Mouse (Mus musculus): ENCODE results near the gene Acbd6.

Acbd6 gene

DNA sequence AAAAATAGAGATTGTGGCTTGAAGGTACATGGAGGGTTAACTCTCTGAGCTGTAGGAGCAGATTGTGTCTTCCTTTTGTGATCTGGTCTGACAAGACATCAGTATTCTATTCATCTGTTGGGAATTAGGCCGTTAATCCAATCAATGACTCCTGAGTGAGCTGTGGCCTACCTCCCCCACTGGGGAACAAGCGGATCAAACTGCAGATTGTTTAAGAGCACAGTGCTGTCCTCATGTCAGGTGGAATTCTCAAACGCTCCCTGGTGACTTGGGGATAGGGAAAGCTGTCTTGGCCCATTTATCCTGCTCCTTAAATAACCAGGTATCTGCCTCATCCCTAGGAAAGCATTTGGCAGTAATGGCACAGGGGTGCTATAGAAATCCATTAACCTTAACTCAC, 97.0 kb downstream of the Acbd6 start:
- no peak for DNase-seq

DNA sequence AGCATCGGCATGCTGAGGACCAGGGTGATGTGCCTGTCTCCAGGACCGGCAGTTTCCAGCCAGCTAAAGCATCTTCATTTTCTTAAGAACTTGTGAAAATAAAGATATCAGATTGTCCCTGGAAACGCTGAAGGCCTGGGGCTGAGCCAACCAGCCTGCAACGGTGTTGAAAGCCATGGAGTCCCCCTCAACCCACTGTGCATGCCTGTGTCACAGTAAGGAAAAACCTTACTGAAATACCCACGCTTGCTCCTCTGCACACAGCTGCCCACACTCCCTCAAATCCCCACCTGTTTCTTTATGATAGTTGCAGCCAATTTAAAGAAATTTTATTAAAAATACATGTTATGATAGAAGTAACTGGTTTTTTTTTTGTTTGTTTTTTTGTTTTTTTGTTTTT, 98.4 kb downstream of the Acbd6 start:
- DNase-seq: no peak

DNA sequence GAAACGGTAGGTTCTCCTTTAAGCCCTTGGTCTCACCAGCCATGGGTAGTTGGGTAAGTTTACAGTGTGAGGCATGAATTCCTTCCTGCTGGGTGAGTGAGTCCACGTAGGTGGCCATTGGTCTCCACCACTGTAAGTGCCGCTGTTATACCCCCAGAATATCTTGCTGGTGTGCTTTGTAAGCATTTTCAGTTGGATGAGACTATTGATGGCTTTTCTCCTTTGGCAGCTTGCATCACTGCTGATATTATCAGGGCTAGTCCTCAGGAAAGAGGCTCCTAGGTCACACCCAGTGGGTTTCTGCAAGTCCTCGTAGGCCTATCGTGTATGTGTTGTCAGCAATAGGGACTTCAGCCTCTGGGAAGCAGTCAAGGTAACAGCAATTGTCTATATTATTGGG, 106.1 kb downstream of the Acbd6 start:
- no peak for DNase-seq

DNA sequence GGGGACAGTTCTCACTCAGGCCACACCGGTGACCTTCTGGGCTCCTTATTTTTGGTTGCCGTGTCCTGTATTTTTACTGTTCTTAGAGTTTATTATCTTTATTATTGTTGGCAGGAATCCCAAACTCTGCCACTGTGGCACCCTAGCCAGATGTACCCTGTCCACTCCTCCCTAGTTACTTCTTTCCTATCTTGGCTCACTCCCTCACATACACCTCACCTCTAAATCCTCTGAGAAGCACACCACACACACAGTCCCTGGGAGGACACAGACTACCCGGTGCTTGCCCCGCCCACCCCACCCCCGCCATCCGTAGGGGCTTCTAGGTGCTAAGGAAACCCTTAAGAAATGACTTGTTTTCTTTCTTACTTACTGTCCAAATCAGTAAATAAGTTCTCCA, 117.7 kb downstream of the Acbd6 start:
- no peak for DNase-seq

- DNase-seq: no peak
Measured at GRCm38 (mm10) chr1:155681116-155681799, 123.3 kb downstream of the Acbd6 start.

GRCm38 (mm10) chr1:155686816-155687215, 128.9 kb downstream of the Acbd6 start:
- DNase-seq: no peak

GRCm38 (mm10) chr1:155689141-155689540, 131.2 kb downstream of the Acbd6 start:
- DNase-seq: no peak

DNA sequence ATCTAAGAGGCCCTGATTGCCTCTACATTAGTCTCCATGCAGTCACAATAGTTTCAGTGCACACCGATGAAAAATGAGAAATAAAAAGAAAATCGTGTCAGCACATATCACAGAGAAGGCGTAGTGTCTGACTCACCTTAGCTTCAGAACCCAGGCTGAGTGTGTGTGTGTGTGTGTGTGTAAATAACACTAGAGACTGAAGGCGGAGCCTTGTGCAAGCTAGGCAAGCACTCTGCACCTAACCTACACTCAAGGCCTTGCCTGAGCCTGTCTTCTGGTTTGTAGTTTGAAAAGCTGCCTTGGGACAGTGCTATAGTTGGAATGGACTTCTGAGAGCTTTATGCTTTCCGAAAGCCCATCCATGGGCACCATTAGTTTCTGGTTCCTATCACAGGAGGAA, 131.6 kb downstream of the Acbd6 start:
- DNase-seq: no peak

- no peak for DNase-seq
Measured at GRCm38 (mm10) chr1:155692230-155692629, 134.3 kb downstream of the Acbd6 start.

GRCm38 (mm10) chr1:155693026-155693425, 135.1 kb downstream of the Acbd6 start:
- DNase-seq: no peak

DNA sequence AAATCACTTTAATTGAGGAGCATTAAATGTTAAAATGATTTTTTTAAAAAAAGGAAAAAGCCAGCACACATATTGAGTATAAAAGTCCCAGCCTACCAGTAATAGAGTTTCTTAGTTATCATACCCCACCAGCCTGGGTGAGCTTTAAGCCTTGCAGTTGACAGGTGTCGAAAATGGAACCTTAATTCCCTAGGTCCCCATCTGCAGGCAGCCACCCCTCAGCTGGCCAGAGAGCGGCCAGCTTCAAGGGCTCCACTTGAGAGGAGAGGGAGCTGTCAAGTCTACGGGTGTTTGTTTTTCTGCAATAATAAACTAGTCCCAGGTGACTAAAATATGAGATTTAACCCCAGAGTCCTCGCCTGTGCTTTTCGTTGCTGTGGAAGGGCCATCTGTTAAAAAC, 135.5 kb downstream of the Acbd6 start:
- no peak for DNase-seq

DNA sequence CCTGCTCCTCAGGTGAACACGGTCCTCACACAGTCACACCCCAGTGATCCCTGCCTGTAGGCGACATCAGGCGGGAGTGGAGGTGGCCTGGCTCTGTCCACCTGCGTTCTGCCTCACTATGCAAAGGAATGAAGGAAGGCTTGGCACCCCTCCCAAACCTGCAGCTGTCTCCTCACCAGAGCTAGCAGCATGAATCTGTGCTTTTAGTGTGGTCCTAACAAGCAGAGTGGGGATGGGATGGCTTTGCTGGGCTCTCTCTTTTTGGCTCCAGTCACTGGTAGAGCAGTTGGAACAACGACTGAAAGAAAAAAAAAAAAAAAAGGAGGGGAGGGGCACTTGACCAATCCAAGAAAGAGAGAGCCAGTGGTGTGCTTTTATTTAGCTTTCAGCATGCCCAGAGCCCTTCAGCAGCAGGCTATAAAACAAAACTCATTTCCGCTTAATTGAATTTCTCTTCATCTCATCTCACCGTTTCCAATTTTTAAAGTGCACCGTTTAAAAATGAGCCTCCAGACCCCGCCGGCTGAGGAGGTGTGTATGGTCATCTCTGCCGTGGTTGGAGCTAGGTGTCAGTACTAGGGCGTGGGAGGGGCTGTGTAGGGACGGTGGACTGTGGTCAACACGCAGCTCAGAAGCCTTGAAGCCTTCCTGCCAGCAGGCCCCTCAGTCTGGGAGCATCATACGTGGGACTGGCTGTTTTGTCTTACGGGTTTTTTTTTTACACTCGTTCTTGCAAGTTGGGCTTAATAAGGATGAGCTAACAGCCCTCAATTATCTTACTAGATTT, 140.6 kb downstream of the Acbd6 start:
- DNase-seq: peak; percentile 40

DNA sequence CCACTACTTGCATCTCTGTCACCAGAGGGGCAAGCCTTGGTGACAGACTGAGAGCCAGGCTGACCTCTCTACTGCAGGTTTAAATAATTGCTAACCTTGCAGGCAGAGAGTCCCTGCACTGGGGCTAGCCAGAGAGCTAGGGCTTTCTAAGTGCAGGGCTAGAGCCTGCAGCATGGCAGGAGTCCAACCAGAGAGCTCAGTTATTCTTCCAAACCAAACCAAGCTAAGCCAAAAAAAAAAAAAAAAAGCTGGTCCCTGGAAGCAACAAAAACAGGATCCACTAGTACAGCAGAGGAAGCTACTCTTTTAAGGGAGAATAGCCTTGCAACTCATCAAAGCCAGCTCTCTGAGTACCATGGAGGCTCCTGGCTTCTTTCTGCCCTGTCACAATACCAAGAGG, 143.0 kb downstream of the Acbd6 start:
- no peak for DNase-seq

DNA sequence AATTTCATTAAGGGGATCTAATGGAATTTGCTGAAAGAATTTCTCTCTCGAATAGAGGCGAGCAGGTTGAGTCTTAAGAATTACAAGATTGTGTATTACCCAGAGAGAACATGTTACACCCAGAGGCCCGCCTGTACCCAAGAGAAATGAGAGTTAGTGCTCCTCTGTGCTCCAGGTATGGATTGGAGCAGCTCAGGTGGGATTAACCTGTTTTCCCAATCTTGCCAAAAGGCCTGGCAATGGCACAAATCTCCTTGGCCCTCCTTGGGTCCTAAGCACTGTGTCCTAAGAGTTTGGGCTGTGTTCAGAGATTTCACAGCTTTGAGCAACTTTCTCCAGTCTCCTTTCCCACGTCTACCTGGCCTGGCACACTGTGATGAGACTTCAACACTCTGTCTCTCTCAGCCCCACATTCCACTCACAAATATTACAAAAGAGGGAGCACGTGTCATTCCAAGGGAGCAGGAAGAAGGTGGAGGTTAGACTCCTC, 145.3 kb downstream of the Acbd6 start:
- DNase-seq: no peak

- no peak for DNase-seq
Measured at GRCm38 (mm10) chr1:155704182-155704581, 146.3 kb downstream of the Acbd6 start.

- DNase-seq: no peak
Measured at GRCm38 (mm10) chr1:155713306-155713705, 155.4 kb downstream of the Acbd6 start.

GRCm38 (mm10) chr1:155715366-155715765, 157.4 kb downstream of the Acbd6 start:
- DNase-seq: no peak

DNA sequence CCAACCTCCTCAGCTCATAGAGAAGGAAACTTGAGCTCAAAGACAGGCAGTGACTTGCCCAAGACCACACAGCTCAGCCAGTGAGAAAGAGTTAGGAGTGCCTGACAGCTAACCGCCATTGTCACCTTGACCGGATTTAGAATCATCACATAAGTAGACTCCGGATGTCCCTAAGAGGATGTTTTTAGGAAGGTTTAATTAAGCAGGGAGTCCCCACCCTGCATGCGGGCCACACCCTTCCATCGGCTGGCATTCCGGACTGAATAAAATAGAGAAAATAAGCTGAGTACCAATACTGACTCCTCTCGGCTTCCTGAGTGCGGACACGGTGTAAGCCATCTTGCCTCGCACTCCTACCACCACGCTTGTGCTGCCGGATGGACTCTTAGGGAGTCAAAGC, 159.4 kb downstream of the Acbd6 start:
- no peak for DNase-seq

GRCm38 (mm10) chr1:155718851-155719250, 160.9 kb downstream of the Acbd6 start:
- no peak for DNase-seq

- DNase-seq: no peak
Measured at GRCm38 (mm10) chr1:155720006-155720405, 162.1 kb downstream of the Acbd6 start.

GRCm38 (mm10) chr1:155721443-155721842, 163.5 kb downstream of the Acbd6 start:
- DNase-seq: no peak

GRCm38 (mm10) chr1:155722185-155722584, 164.3 kb downstream of the Acbd6 start:
- DNase-seq: no peak

DNA sequence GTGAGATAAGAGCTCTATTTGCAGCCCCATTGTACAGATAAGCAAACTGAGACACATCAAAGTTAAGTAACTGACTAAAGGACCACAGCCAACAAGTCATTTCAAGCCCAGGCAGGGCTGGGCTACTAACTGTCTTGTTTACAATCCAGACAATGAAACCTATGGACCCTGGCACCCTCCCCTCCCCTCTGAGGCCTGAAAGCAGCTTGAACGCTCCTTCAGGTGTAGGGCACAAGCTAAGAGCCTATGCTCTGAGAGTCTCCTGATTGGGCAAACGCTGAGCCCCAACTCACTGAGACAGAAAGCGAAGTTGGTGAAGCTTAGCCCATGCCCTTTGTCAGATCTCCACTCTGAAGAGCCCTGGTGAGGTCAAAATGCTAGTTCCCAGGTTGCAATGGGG, 166.4 kb downstream of the Acbd6 start:
- no peak for DNase-seq

DNA sequence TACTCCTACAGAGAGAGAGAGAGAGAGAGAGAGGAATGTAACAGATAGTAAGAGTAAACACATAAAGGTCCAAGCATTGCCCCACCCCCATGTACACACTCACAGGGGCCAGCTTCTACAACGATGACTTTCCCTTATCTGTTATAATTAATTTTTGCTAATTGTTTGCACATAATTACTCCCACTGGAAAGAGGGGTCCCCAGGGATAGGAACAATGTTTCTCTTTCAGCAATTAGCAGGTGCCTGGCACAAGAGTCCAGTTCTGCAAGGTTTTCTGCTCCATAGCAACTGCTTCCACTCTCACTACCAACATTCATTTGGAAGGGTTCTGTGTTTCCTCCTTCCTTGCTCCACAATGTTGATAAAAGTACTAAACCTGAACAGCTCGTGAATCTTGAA, 168.0 kb downstream of the Acbd6 start:
- DNase-seq: no peak

All from cerebellum, adult 8-10 months (tissue).